Mouse (Mus musculus): ENCODE results near the gene Wwox. TPM values are rescaled to one million over a fixed set of nuclear protein-coding genes. Genes with fewer than 3 reads are reported as not detected.
"Not testable (repeated sequence)": the region's sequence is repeated elsewhere in the genome, so short reads cannot be mapped to it uniquely, and the experiment has no call there.

Wwox gene
- total RNA-seq, 2 experiments from 2014 or later = 14.2 to 14.3 TPM

DNA sequence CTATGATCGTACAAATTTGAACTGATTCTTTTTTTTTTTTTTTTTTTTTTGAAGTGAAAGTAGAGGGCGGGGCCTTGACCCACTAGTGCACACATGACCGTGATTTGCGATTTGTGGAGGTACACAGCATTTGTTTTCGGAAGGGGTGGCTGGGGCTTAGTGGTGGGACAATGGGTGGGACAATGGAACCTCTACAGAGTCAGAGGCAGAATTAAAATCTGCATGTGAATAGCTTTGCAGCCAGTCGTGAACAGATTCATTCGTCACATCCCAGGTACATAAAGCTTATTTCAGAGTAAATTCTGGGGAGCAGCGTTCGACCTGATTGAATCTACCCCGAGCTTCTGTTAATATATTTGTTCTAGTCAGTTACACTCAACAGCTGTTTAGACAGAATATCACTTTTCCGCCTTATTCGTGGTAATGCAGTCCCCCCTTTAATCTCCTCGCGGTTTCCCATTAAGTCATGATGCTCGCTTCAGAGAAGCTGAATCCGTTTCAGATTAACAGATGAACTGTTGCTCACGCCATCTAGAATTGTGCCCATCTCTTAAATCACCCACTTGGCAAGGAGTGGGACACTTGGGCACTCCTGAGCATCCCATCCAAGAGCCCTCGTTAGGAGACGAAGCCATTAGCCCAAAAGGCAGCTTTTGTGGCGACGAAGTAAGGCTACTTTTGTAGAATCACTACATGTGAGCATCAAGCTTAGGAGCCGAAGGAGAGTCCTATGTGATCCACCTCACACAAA, 368.4 kb downstream of the Wwox start:
- H3K4me3 ChIP-seq = no peak overlapping the region
- no peak for DNase-seq (ENCODE audit: low spot score in 2 of 2)
- TF ChIP-seq CTCF (conservative IDR thresholded peaks at IDR 0.05) = no peak
- H3K27ac ChIP-seq = no peak overlapping the region

DNA sequence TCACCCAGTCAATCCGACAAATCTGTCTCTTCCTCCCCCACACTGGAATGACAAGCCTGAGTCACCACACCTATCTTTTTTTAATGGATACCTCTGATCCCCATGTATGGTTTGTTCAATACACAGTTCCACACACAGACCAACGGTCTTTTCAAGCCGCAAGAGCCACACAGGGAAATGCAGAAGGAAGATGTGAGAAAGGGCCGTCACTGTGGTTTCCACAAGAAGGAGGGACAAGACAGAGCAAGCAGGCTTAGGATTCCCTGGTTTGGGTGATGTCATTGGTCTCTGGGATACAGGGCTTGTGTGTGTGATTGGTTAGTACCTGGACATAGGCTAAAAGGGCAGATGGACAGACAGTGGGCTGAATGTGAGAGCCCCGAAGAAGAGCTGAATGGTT, 371.0 kb downstream of the Wwox start:
- DNase-seq (ENCODE audit: low spot score in 2 of 2) = no peak
- no peak overlapping the region for H3K4me3 ChIP-seq
- H3K27ac ChIP-seq = no peak overlapping the region
- no peak for TF ChIP-seq CTCF (conservative IDR thresholded peaks at IDR 0.05)

GRCm38 (mm10) chr8:114813830-114814229, 374.4 kb downstream of the Wwox start:
- no peak overlapping the region for H3K27ac ChIP-seq
- no peak overlapping the region for H3K4me3 ChIP-seq
- TF ChIP-seq CTCF (conservative IDR thresholded peaks at IDR 0.05) = no peak
- DNase-seq (ENCODE audit: low spot score in 2 of 2) = no peak

DNA sequence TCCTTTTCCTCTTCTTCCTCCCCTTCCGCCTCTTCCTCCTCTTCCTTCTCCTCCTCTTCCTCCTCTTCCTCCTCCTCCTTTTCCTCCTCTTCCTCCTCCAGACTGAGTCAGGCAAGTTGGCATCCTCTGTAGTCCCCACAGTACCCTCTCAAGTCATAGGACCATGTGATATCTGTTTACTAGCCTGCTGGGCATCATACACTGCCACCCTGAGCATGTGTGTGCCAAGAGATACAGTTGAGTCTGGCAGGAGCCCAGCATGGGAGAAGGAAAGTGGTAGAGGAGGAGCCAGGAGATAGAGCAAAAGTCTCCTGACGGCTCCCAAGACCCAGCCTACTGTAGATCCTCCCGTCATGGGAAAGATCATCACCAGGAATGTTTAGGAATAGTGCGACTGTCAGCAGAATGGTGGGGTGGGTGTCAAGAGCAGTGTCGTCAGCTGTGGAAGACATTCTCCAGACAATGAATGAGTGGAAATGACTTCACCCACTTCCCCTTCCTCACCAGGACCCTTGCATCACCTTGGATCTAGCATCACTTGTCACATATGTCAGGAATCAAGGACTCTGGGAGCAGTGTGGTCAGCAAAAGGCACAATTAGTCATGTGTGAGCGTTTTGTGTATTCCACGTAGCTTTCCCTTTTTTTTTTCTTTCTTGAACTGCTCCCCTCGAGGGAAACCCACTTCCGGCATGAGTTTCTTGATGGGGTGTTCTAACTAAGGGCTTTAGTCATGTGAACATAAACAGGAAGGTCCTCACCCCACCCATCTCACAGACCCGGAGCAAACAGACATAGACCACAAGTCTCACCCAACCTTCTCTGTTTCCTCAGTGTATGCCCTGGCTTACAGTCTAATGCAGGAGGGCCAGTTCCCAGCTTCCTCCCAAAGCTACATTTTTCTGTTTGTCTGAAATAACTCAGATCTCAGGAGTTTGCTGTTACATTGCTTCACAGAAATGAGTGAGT, 375.6 kb downstream of the Wwox start:
- no peak overlapping the region for H3K4me3 ChIP-seq
- no peak overlapping the region for H3K27ac ChIP-seq
- no peak for DNase-seq (ENCODE audit: low spot score in 2 of 2)
- no peak for TF ChIP-seq CTCF (conservative IDR thresholded peaks at IDR 0.05)

DNA sequence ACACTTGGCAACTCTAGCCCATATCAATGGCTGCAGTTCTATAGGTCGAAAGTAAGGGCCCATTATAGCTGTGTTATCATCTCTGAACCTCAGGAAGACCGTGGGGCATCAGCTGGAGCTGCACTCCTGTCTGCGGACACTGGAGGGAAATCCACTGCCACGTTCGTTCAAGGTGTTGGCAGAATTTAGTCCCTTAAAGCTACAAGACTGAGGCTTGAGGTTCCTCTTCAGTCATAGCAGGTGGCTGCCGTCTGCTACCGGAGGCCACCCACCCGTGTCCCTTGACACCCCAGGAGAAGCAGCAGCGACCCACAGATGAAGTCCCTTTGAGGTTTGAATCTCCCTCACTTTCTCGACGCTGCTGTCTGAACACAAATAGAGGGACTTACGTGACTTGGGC, 376.9 kb downstream of the Wwox start:
- H3K27ac ChIP-seq = no peak overlapping the region
- TF ChIP-seq CTCF (conservative IDR thresholded peaks at IDR 0.05) = no peak
- no peak overlapping the region for H3K4me3 ChIP-seq
- DNase-seq (ENCODE audit: low spot score in 2 of 2) = no peak

- H3K27ac ChIP-seq = no peak overlapping the region
- no peak for DNase-seq (ENCODE audit: low spot score in 2 of 2)
- no peak overlapping the region for H3K4me3 ChIP-seq
- TF ChIP-seq CTCF (conservative IDR thresholded peaks at IDR 0.05) = no peak
These were observed 377.5 kb downstream of the Wwox start for GRCm38 (mm10) chr8:114816949-114817348.

GRCm38 (mm10) chr8:114821543-114821942, 382.1 kb downstream of the Wwox start:
- Histone ChIP-seq H3K4me3 (no peak overlapping the region), H3K27ac (no peak overlapping the region)
- no peak for DNase-seq (ENCODE audit: low spot score in 2 of 2)
- TF ChIP-seq CTCF (conservative IDR thresholded peaks at IDR 0.05) = no peak

- DNase-seq (ENCODE audit: low spot score in 2 of 2) = no peak
- no peak for TF ChIP-seq CTCF (conservative IDR thresholded peaks at IDR 0.05)
- Histone ChIP-seq H3K27ac (no peak overlapping the region), H3K4me3 (no peak overlapping the region)
These were observed 386.0 kb downstream of the Wwox start for GRCm38 (mm10) chr8:114825460-114825859.

DNA sequence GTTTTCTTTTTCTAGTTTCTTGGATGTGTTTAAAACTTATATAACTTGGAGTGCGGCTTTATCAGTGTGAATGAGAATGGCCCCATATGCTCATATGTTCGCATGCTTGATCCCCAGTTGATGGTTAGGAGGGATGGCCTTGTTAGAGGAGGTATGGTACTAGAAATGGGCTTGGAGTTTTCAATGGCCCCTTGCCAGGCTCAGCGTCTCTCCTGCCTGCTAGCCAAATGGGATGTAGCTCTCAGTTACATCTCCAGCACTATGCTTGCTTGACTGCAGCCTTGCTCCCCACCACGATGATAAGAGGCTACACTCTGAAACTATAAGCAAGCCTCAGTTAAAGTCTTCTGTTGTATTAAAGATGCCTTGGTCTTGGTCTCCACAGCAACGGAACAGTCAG, 387.5 kb downstream of the Wwox start:
- TF ChIP-seq CTCF (conservative IDR thresholded peaks at IDR 0.05) = no peak
- Histone ChIP-seq H3K27ac (no peak overlapping the region), H3K4me3 (no peak overlapping the region)
- DNase-seq (ENCODE audit: low spot score in 2 of 2) = no peak

DNA sequence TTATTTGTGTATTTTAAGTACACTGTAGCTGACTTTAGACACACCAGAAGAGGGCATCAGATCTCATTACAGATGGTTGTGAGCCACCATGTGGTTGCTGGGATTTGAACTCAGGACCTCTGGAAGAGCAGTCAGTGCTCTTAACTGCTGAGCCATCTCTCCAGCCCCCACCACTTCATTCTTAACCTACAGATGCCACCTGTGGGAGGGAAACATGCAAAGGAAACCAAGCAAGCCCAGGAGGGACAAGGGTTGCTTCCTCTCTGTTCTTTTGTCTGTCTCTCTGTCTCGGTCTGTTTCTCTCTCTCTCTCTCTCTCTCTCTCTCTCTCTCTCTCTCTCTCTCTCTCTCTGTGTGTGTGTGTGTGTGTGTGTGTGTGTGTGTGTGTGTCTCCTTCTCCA, 388.4 kb downstream of the Wwox start:
- H3K4me3 ChIP-seq; DNase-seq (ENCODE audit: low spot score in 2 of 2); H3K27ac ChIP-seq: not testable (repeated sequence)

DNA sequence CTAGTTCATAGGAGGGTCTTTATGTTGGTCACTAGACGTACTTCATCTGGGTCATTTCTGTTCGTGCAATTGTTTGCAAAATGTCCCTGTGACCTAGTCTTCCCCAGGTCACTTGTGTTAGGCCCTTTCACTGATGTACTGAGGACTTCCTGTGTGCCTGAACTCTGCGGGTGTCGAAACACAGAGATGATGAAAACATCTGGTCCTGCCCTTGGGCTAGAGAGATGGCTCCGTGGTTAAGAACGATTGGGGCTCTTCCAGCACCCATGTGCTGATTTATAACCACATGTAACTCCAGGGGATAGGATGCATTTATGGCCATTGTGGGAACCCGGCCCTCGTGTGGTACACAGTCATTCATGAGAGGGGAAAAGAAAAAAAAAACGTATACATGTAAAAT, 392.1 kb downstream of the Wwox start:
- Histone ChIP-seq H3K4me3 (no peak overlapping the region), H3K27ac (no peak overlapping the region)
- no peak for DNase-seq (ENCODE audit: low spot score in 2 of 2)
- no peak for TF ChIP-seq CTCF (conservative IDR thresholded peaks at IDR 0.05)

DNA sequence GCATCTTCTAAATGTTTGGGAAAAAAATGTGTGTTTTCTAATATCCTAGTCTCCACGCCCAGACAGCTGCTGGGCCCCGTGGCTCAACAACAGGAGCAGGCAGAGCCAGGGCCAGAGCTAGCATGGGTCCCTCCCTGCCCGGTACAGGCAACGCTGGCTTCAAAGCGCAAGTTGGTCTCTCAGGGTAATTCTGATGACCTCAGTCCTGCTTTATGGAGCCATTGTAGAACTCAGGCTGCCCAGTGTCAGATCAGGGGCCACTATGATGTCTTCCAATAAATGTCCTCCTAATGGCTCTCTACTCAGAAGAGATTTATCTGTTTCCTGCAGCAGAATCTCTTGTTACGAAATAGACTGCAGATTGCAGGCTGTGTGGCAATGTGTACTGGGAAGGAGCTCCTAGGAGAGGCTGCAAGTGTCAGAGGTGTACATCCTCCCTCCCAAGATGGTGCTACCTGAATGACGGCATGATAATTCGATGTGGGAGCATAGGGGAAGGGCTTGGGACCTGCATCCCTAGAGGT, 392.9 kb downstream of the Wwox start:
- DNase-seq (ENCODE audit: low spot score in 2 of 2) = no peak
- no peak for TF ChIP-seq CTCF (conservative IDR thresholded peaks at IDR 0.05)
- Histone ChIP-seq H3K27ac (no peak overlapping the region), H3K4me3 (no peak overlapping the region)

DNA sequence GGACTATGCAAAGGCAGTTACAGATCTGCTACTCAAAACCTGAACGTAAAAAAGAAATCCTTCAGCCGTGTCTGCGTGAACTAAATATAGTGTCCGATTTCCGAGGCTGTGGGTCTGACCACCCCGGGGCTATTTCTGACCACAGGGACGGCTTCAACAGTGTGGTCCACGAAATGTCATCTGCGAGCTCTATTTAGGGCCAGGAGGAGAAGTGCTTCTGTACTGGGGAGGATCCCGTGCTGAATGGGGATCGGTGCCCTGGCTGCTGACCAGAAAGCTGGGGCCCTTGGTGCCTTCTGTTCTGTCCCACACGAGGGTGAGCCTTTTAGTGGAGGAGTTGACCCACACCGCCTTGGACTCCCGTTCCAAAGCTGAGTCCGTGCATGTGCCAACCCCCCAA, 395.3 kb downstream of the Wwox start:
- Histone ChIP-seq H3K4me3 (no peak overlapping the region), H3K27ac (no peak overlapping the region)
- DNase-seq (ENCODE audit: low spot score in 2 of 2) = no peak
- TF ChIP-seq CTCF (conservative IDR thresholded peaks at IDR 0.05) = no peak

All from layer of hippocampus, adult 2 months (tissue).